Mouse (Mus musculus): ENCODE data around the gene Man2a1. TPM values are rescaled to one million over a fixed set of nuclear protein-coding genes. Genes with fewer than 3 reads are reported as not detected.

Man2a1 gene
- polyA plus RNA-seq (2014; fragmentation: Illumina TruSeq; extraction: RNeasy Lipid Tissue Mini Kit (QIAGEN cat#74804); ENCODE audit: low read depth, low replicate concordance): 10.1 TPM

GRCm38 (mm10) chr17:64600372-64601090 is at the start of gene Man2a1:
Gene Man2a1 (plus strand): TSS chr17:64600736.

Other genes with a start within 250 kb of the Man2a1 start
- not detected for gene 4930583I09Rik, start 235.3 kb downstream of the Man2a1 start, polyA plus RNA-seq (2014; fragmentation: Illumina TruSeq; extraction: RNeasy Lipid Tissue Mini Kit (QIAGEN cat#74804); ENCODE audit: low read depth, low replicate concordance)

Measured in heart, adult 10 weeks (tissue).